Mouse (Mus musculus): Measurements from ENCODE around the gene Zkscan16.

The Zkscan16 gene

GRCm38 (mm10) chr4:58941638-58942037 lies 1.8 kb upstream of the Zkscan16 start:
- no peak for DNase-seq (ENCODE audit: low spot score)

- DNase-seq (ENCODE audit: low spot score), result no peak
These were observed 486 bp upstream of the Zkscan16 start for GRCm38 (mm10) chr4:58942942-58943341.

DNA sequence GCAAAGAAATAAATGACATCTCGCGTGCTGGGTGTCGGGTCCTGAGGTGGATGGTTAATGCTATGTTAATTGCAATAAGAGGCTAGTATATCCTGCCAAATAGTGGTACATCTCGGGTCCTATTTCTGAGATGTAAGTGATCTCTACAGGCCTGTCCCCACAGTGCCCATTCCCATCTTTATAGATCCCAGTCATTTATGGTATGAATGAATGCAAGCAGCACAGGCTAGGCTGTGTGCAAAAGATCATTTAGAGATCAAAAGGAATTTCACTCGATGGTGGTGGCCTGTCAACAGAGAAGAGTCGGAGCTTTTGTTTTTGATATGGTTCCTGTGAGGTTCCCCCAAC lies 752 bp downstream of the Zkscan16 start:
- DNase-seq (ENCODE audit: low spot score), result no peak

- DNase-seq (ENCODE audit: low spot score), result no peak
These were observed 1.3 kb downstream of the Zkscan16 start for GRCm38 (mm10) chr4:58944695-58945094.

DNA sequence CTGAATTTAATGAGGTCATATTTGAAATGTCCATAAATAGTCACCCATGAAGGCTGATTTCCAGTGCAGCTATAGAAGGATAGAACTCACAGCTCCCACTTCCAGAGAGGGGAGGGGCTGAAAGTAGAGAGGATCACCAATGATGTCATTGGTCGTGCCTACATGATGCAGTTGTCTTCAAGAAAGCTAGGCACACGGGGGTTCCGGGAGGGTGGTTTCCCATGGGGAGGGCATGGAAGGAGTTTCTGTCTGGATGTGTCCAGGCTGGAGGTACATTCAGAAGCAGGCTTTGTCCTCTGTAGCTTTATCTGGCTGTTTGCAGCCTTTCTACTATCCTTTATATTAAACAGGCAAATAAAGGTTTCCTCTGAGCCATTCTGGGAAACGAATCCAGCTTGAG lies 5.0 kb downstream of the Zkscan16 start:
- no peak for DNase-seq (ENCODE audit: low spot score)

GRCm38 (mm10) chr4:58952630-58953029 lies 9.2 kb downstream of the Zkscan16 start:
- DNase-seq (ENCODE audit: low spot score), result no peak

DNA sequence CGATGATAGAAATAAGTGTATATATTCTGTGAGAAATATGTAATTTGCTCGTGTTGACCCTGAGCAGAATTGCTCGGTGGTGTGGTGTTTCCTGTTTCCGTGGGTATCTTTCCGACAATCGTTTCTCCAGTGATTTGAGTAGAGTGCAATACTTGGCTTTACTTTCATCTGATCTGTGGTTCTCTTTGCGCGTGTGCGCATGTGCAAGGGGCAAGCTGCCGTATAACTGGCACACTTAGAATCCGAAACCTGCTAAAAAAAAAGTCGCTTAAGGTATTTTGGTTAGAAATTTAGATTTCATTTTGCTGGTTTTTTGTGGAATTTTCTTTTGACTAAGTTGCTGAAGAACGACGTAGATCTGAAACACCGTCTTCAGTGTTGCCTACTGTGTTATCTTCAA lies 18.3 kb downstream of the Zkscan16 start:
- no peak for DNase-seq (ENCODE audit: low spot score)

- no peak for DNase-seq (ENCODE audit: low spot score)
These were observed 19.8 kb downstream of the Zkscan16 start for GRCm38 (mm10) chr4:58963271-58963670.

- DNase-seq (ENCODE audit: low spot score), result peak; percentile 63
These were observed 21.7 kb downstream of the Zkscan16 start for GRCm38 (mm10) chr4:58965136-58965535.

DNA sequence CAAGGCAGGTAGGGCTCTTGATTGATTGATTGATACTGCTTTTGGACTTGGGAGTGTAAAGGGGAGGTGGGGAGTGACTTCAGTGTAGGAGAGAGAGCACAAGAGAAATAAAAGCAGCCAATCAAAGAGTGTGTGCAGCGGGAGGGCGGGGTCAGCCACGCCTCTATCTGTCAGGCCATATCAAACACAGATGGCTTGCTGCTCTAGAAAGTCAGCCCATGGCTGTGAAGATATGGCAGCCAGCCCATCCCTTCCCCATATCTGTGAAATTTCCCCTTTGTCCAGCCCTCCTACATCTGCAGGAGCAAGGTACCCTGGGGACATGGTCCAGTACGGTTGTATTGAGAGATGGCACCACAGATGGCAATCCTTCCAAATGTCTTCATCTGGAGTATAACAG lies 27.2 kb downstream of the Zkscan16 start:
- DNase-seq (ENCODE audit: low spot score), result no peak

DNA sequence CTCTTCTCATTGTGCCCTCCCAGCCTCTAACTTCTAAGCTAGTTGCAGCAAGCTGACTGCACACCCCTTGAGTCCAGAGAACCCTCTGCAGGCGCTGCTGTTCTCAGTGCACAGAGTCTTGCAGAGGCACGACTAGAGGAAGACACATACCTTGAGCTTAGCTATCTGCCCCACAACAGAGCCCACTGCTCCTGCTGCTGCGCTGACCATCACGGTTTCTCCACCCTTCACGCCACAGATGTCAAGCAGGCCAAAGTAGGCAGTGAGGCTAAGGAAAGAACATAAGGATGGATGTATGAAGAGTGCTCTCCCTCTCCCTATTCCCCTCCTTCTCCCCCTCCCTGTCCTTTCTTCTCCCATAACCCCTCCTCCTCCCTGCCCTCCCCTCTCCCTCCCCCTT lies 32.3 kb downstream of the Zkscan16 start:
- DNase-seq (ENCODE audit: low spot score), result no peak

DNA sequence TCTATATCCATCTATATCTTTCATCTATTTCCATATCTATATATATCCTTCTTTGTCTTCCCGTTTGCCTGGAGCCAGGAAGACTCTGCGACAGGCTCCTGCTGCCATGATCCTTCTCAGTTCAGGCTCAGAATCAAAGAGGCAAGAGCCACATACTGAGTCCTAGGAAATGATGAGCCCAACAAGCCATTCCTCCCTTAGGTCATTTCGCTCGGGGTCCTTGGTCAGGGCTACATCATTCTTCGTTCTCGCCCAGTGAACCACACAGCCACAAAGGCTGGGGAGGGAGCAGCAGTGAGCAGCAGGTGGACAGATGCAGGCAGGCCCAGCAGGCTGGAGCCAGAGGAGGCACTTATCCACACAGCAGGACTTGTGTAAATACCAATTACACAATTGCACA lies 38.0 kb downstream of the Zkscan16 start:
- no peak for DNase-seq (ENCODE audit: low spot score)

DNA sequence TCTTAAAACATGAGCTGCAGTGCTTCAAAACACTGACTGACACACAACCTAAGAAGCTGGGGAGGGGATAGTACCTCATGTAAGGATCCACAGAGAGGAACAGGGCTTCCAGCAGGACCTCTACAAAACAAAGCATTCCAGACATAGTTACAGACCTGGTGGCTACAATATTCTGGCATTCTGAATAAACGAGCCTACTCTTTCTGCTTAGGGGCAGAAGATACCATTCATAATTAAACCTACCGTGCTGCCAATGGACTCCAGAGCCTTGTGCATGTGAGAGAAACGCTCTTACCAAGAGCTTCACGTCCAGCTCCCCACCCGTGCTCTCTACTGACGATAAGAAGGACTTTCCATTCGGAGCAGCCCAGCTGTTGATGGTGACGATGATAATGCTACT lies 39.4 kb downstream of the Zkscan16 start:
- no peak for DNase-seq (ENCODE audit: low spot score)

- DNase-seq (ENCODE audit: low spot score), result peak; percentile 59
These were observed 41.8 kb downstream of the Zkscan16 start for GRCm38 (mm10) chr4:58985157-58985648.

DNA sequence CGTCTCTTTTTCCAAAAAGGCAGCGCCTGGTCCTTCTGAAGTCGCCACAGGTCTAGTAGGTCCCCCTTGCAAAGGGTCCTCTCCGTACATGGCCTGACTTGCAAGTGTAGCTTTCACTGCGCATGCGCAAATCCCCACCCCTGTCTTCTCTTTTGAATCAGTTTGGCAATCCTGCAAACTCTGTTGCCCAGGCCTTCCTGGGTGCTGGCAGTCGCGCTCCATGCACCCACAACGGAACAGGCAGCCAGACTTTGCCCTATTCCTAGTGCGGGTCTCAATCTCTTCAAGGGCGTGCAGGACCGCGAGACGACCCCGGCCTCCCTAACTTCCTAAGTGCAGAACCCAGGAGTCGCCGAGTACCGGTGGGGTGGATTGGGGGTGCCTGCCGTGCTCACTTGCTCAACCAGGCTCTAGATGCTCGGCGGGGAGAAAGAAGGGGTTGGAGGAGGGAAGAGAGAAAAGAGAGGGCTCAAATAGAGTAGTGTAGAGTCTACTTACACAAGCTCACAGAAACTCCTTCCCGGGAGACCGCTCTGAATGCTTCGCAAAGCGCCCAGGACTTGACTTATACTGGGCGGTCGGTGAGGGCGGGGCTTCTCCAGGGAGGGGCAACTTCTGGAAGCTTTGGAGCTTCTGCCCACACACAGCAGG lies 43.2 kb downstream of the Zkscan16 start, which contains the start of gene Ptgr1:
Gene Ptgr1, minus strand, starts transcription at position 580 of the 651 bp plus-strand sequence.
- DNase-seq (ENCODE audit: low spot score), result peak; percentile 85

- no peak for DNase-seq (ENCODE audit: low spot score)
These were observed 46.0 kb downstream of the Zkscan16 start for GRCm38 (mm10) chr4:58989303-58989898.

DNA sequence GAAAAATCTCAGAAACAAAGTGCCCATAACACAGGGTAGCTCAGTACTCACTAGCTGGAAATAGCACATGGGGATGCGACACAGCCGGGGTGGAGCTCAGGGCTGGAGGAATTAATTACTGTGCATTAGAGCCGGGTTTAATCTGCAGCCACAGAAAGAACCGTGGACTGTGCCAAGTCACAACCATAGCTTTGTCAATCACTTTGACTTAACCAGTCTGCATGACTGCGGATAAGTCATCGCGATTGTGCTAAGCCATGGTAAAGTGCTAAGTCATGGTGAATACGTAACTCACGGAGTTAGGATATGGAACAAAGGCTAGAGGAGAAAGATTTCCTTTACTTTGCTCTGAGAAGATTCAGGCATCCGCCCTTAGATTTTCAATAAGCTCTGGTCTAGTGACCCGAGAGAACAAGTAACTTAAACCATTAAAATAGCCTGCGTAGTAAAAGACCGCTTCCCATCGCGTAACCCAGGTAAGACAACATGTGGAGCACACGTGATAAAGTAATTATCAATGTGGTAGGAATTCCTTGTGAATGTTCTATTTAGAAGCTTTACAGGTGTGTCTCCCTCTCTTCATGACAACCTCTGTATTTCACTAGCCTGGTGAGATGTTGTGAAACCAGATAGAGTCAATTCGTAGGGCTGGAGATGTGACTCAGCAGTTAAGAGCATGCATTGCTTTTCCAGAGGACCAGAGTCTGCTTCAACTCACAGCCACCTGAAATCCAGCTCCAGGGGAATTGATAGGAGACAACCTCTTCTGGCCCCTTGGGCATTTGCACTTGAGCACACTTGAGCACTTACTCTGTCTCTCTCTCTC lies 47.4 kb downstream of the Zkscan16 start:
- no peak for DNase-seq (ENCODE audit: low spot score)

DNA sequence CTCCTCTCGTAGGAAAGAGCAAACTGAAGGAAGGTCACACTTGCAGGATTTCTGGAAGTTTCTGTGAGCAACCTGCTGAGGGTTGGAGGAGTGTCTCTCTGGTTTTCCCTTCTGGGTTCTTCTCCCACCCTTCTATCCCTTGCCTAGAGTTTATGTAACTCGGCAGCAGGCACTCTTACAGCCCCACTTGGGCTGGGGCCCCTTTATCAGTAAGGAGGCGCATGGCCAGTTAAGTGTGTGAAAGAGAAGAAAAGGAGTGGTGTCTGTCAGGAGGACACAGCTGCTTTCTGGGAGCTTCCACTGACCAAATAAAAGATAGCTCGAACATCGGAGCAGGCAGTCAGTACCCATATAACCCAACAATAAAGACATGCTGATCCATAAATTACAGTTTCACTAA lies 48.8 kb downstream of the Zkscan16 start:
- DNase-seq (ENCODE audit: low spot score), result no peak

DNA sequence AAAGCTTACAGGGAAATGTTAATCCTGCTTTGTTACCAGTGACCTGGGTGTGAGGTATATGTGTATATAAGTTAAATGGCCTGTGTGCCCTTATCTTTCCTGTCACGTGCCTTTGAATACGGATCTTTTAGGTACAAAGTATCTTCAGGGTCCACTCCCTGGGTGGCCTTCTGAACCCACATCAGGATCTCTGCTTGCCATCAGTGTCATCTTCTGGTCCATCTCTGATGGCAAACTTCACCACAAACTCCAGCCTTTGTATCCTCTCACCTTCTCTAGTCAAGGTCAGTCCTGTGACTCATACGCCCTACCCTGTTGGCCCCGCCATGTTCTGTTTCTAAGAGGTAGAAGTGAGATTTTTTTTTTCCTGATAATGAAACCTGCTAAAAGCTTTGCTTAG lies 51.3 kb downstream of the Zkscan16 start, which contains the start of gene Dnajc25:
Gene Dnajc25, plus strand, starts transcription at position 301 of the 400 bp plus-strand sequence.
- DNase-seq (ENCODE audit: low spot score), result no peak

DNA sequence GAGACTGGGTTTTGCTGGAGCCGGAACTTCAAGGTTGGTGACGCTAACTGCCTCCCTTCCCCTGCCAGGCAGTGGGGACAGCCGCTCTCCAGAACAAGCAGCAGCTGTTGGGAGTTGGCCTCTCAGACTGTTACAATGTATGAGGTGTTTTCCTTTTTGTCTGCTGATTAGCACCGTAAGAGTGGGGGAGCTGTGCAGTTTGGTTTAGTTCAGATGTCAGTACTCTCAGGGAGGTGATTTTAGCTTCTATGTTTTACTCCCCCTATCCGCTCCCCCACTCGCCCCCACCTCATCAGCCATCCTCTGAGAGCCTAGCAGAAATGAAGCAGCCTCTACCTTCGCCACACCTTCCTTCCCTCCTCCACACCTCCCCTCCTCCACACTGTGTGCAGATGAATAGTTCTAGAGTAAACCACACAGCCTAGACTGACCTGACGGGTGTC lies 51.8 kb downstream of the Zkscan16 start:
- peak; percentile 83 for DNase-seq (ENCODE audit: low spot score)

DNA sequence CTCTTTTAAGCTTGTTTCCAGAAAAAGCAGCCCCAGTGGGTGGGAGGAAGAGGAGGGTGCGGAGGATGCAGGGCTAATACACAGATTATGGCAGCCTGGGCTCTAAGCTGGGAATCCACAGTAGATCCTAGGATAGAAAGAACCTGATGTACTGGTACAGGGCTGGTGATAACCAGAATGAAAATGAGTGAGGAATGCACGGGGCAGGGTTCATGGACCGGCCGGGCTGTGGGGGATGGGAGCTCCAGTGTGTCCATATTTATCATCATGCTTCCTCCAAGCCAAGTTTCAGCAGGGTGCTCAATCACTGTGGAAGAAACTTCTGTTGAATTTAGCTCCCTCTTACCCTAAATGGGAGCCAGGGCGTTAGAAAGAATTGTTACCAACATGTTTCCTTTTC lies 53.7 kb downstream of the Zkscan16 start:
- DNase-seq (ENCODE audit: low spot score), result peak; percentile 77

GRCm38 (mm10) chr4:58998688-58999087 lies 55.3 kb downstream of the Zkscan16 start:
- DNase-seq (ENCODE audit: low spot score), result no peak

GRCm38 (mm10) chr4:58999686-59000085 lies 56.3 kb downstream of the Zkscan16 start:
- DNase-seq (ENCODE audit: low spot score), result peak; percentile 69

Measured in testis, postnatal 14 days (tissue).